Mouse (Mus musculus): Measurements from ENCODE around the gene Gcnt1. TPM values are rescaled to one million over a fixed set of nuclear protein-coding genes. Genes with fewer than 3 reads are reported as not detected.

The Gcnt1 gene
- polyA plus RNA-seq, 1 experiment from 2014 or later, result 8.0 TPM

GRCm38 (mm10) chr19:17399965-17400364 lies 27.3 kb upstream of the Gcnt1 start:
- 89% methylated on average over 4 of the region's 4 CpGs for WGBS
- H3K36me3 ChIP-seq (ENCODE audit: control insufficient read depth, insufficient read depth, low read length), result no peaks in the 10 kb centered on the region
- no peak overlapping the region for H3K9ac ChIP-seq (ENCODE audit: low read depth, low read length)
- H3K4me3 ChIP-seq (ENCODE audit: low read depth, low read length), result no peak overlapping the region
- no peaks in the 10 kb centered on the region for H3K27me3 ChIP-seq (ENCODE audit: control insufficient read depth, insufficient read depth, low read length)
- H3K27ac ChIP-seq (ENCODE audit: low read depth, low read length), result no peak overlapping the region
- no peak overlapping the region for H3K4me2 ChIP-seq (replicated peaks; ENCODE audit: low read depth, low read length)
- DNase-seq (ENCODE audit: low spot score), result no peak
- no peaks in the 10 kb centered on the region for H3K9me3 ChIP-seq (ENCODE audit: control insufficient read depth, low read length)
- no peak for ATAC-seq (ENCODE audit: low FRiP score)
- no peaks in the 10 kb centered on the region for H3K4me1 ChIP-seq (replicated peaks; ENCODE audit: control insufficient read depth, insufficient read depth, low read length)

GRCm38 (mm10) chr19:17397922-17398321 lies 25.3 kb upstream of the Gcnt1 start:
- no peak overlapping the region for H3K4me2 ChIP-seq (replicated peaks; ENCODE audit: low read depth, low read length)
- DNase-seq (ENCODE audit: low spot score) (no peak), ATAC-seq (ENCODE audit: low FRiP score) (no peak)
- H3K27ac ChIP-seq (ENCODE audit: low read depth, low read length), result no peak overlapping the region
- H3K4me1 ChIP-seq (replicated peaks; ENCODE audit: control insufficient read depth, insufficient read depth, low read length), result no peaks in the 10 kb centered on the region
- no peak overlapping the region for H3K4me3 ChIP-seq (ENCODE audit: low read depth, low read length)
- H3K36me3 ChIP-seq (ENCODE audit: control insufficient read depth, insufficient read depth, low read length), result no peaks in the 10 kb centered on the region
- no peak overlapping the region for H3K9ac ChIP-seq (ENCODE audit: low read depth, low read length)
- H3K27me3 ChIP-seq (ENCODE audit: control insufficient read depth, insufficient read depth, low read length), result no peaks in the 10 kb centered on the region
- no peaks in the 10 kb centered on the region for H3K9me3 ChIP-seq (ENCODE audit: control insufficient read depth, low read length)
- WGBS, result 79% methylated on average over 5 of the region's 5 CpGs

GRCm38 (mm10) chr19:17396802-17397201 lies 24.2 kb upstream of the Gcnt1 start:
- Histone ChIP-seq H3K9ac (ENCODE audit: low read depth, low read length) (no peak overlapping the region), H3K9me3 (ENCODE audit: control insufficient read depth, low read length) (no peaks in the 10 kb centered on the region), H3K4me3 (ENCODE audit: low read depth, low read length) (no peak overlapping the region), H3K4me2 (replicated peaks; ENCODE audit: low read depth, low read length) (no peak overlapping the region), H3K27ac (ENCODE audit: low read depth, low read length) (no peak overlapping the region), H3K4me1 (replicated peaks; ENCODE audit: control insufficient read depth, insufficient read depth, low read length) (no peaks in the 10 kb centered on the region), H3K36me3 (ENCODE audit: control insufficient read depth, insufficient read depth, low read length) (no peaks in the 10 kb centered on the region), H3K27me3 (ENCODE audit: control insufficient read depth, insufficient read depth, low read length) (no peaks in the 10 kb centered on the region)
- 90% methylated on average over 4 of the region's 4 CpGs for WGBS
- no peak for DNase-seq (ENCODE audit: low spot score)
- ATAC-seq (ENCODE audit: low FRiP score), result no peak

GRCm38 (mm10) chr19:17393841-17394591 lies 21.4 kb upstream of the Gcnt1 start, which contains the start of gene Rfk:
Gene Rfk (plus strand): TSS chr19:17394043.
- H3K27ac ChIP-seq (ENCODE audit: low read depth, low read length), result 0 out of 2 replicates have a peak within 1 kb of the TSS, but pooled peaks have one; percentile 53
- peak; percentile 94 for DNase-seq (ENCODE audit: low spot score)
- under 1% methylated on average over 72 of the region's 83 CpGs for WGBS

GRCm38 (mm10) chr19:17392866-17393265 lies 20.2 kb upstream of the Gcnt1 start:
- Histone ChIP-seq H3K27ac (ENCODE audit: low read depth, low read length) (no peak overlapping the region), H3K27me3 (ENCODE audit: control insufficient read depth, insufficient read depth, low read length) (no peaks in the 10 kb centered on the region), H3K36me3 (ENCODE audit: control insufficient read depth, insufficient read depth, low read length) (no peaks in the 10 kb centered on the region), H3K9ac (ENCODE audit: low read depth, low read length) (no peak overlapping the region), H3K4me2 (replicated peaks; ENCODE audit: low read depth, low read length) (no peak overlapping the region), H3K4me1 (replicated peaks; ENCODE audit: control insufficient read depth, insufficient read depth, low read length) (no peaks in the 10 kb centered on the region), H3K9me3 (ENCODE audit: control insufficient read depth, low read length) (no peaks in the 10 kb centered on the region), H3K4me3 (ENCODE audit: low read depth, low read length) (no peak overlapping the region)
- DNase-seq (ENCODE audit: low spot score) (no peak), ATAC-seq (ENCODE audit: low FRiP score) (no peak)
- 20% methylated on average over 3 of the region's 3 CpGs for WGBS

More at GRCm38 (mm10) chr19:17393841-17394591, 21.4 kb upstream of the Gcnt1 start, which contains the start of gene Rfk:
- Histone ChIP-seq H3K4me2 (replicated peaks; ENCODE audit: low read depth, low read length) (peak within 1 kb of the TSS; percentile 66), H3K4me3 (ENCODE audit: low read depth, low read length) (peak within 1 kb of the TSS; percentile 87), H3K9me3 (ENCODE audit: control insufficient read depth, low read length) (no peaks in the 10 kb centered on the region), H3K36me3 (ENCODE audit: control insufficient read depth, insufficient read depth, low read length) (no peaks in the 10 kb centered on the region), H3K9ac (ENCODE audit: low read depth, low read length) (peak within 1 kb of the TSS; percentile 83), H3K27me3 (ENCODE audit: control insufficient read depth, insufficient read depth, low read length) (no peaks in the 10 kb centered on the region), H3K4me1 (replicated peaks; ENCODE audit: control insufficient read depth, insufficient read depth, low read length) (no peaks in the 10 kb centered on the region)
- peak; percentile 98 for ATAC-seq (ENCODE audit: low FRiP score)

- DNase-seq (ENCODE audit: low spot score), result peak; percentile 37
Observed at GRCm38 (mm10) chr19:17388404-17388803, 15.8 kb upstream of the Gcnt1 start.

GRCm38 (mm10) chr19:17386424-17386823 lies 13.8 kb upstream of the Gcnt1 start:
- Histone ChIP-seq H3K4me3 (ENCODE audit: low read depth, low read length) (no peak overlapping the region), H3K27me3 (ENCODE audit: control insufficient read depth, insufficient read depth, low read length) (no peaks in the 10 kb centered on the region), H3K9ac (ENCODE audit: low read depth, low read length) (no peak overlapping the region), H3K36me3 (ENCODE audit: control insufficient read depth, insufficient read depth, low read length) (no peaks in the 10 kb centered on the region), H3K27ac (ENCODE audit: low read depth, low read length) (no peak overlapping the region), H3K9me3 (ENCODE audit: control insufficient read depth, low read length) (no peaks in the 10 kb centered on the region), H3K4me1 (replicated peaks; ENCODE audit: control insufficient read depth, insufficient read depth, low read length) (no peaks in the 10 kb centered on the region), H3K4me2 (replicated peaks; ENCODE audit: low read depth, low read length) (no peak overlapping the region)
- peak; percentile 23 for DNase-seq (ENCODE audit: low spot score)
- WGBS, result 32% methylated on average over 6 of the region's 6 CpGs
- ATAC-seq (ENCODE audit: low FRiP score), result peak; percentile 58; the same call in 1 of the 2 replicates

More at GRCm38 (mm10) chr19:17388404-17388803, 15.8 kb upstream of the Gcnt1 start:
- Histone ChIP-seq H3K9me3 (ENCODE audit: control insufficient read depth, low read length) (no peaks in the 10 kb centered on the region), H3K27me3 (ENCODE audit: control insufficient read depth, insufficient read depth, low read length) (no peaks in the 10 kb centered on the region), H3K4me3 (ENCODE audit: low read depth, low read length) (no peak overlapping the region), H3K9ac (ENCODE audit: low read depth, low read length) (no peak overlapping the region), H3K4me2 (replicated peaks; ENCODE audit: low read depth, low read length) (no peak overlapping the region), H3K36me3 (ENCODE audit: control insufficient read depth, insufficient read depth, low read length) (no peaks in the 10 kb centered on the region), H3K4me1 (replicated peaks; ENCODE audit: control insufficient read depth, insufficient read depth, low read length) (no peaks in the 10 kb centered on the region), H3K27ac (ENCODE audit: low read depth, low read length) (no peak overlapping the region)
- 22% methylated on average over 2 of the region's 2 CpGs for WGBS
- no peak for ATAC-seq (ENCODE audit: low FRiP score)

- H3K9ac ChIP-seq (ENCODE audit: low read depth, low read length), result no peak overlapping the region
- no peaks in the 10 kb centered on the region for H3K9me3 ChIP-seq (ENCODE audit: control insufficient read depth, low read length)
- H3K36me3 ChIP-seq (ENCODE audit: control insufficient read depth, insufficient read depth, low read length), result no peaks in the 10 kb centered on the region
- no peak overlapping the region for H3K27ac ChIP-seq (ENCODE audit: low read depth, low read length)
- DNase-seq (ENCODE audit: low spot score) (no peak), ATAC-seq (ENCODE audit: low FRiP score) (no peak)
- no peaks in the 10 kb centered on the region for H3K27me3 ChIP-seq (ENCODE audit: control insufficient read depth, insufficient read depth, low read length)
- H3K4me2 ChIP-seq (replicated peaks; ENCODE audit: low read depth, low read length), result no peak overlapping the region
- no peaks in the 10 kb centered on the region for H3K4me1 ChIP-seq (replicated peaks; ENCODE audit: control insufficient read depth, insufficient read depth, low read length)
- H3K4me3 ChIP-seq (ENCODE audit: low read depth, low read length), result no peak overlapping the region
- 46% methylated on average over 1 of the region's 1 CpGs for WGBS
Observed at GRCm38 (mm10) chr19:17385426-17385825, 12.8 kb upstream of the Gcnt1 start.

- 96% methylated on average over 4 of the region's 4 CpGs for WGBS
- no peak overlapping the region for H3K9ac ChIP-seq (ENCODE audit: low read depth, low read length)
- no peaks in the 10 kb centered on the region for H3K36me3 ChIP-seq (ENCODE audit: control insufficient read depth, insufficient read depth, low read length)
- H3K4me1 ChIP-seq (replicated peaks; ENCODE audit: control insufficient read depth, insufficient read depth, low read length), result no peaks in the 10 kb centered on the region
- no peaks in the 10 kb centered on the region for H3K27me3 ChIP-seq (ENCODE audit: control insufficient read depth, insufficient read depth, low read length)
- H3K4me2 ChIP-seq (replicated peaks; ENCODE audit: low read depth, low read length), result no peak overlapping the region
- no peak overlapping the region for H3K27ac ChIP-seq (ENCODE audit: low read depth, low read length)
- DNase-seq (ENCODE audit: low spot score) (no peak), ATAC-seq (ENCODE audit: low FRiP score) (no peak)
- no peak overlapping the region for H3K4me3 ChIP-seq (ENCODE audit: low read depth, low read length)
- H3K9me3 ChIP-seq (ENCODE audit: control insufficient read depth, low read length), result no peaks in the 10 kb centered on the region
Observed at GRCm38 (mm10) chr19:17385022-17385421, 12.4 kb upstream of the Gcnt1 start.
